Mouse (Mus musculus): Measurements from ENCODE around the gene Dck.

The Dck gene

GRCm38 (mm10) chr5:88791256-88792245 lies 26.8 kb downstream of the Dck start:
- DNase-seq, result peak; percentile 24 to 45

- DNase-seq, result no peak
Measured at GRCm38 (mm10) chr5:88793676-88794075, 28.9 kb downstream of the Dck start.

- DNase-seq, result no peak
Measured at GRCm38 (mm10) chr5:88795910-88796584, 31.3 kb downstream of the Dck start.

- DNase-seq, result no peak
Measured at GRCm38 (mm10) chr5:88796588-88796987, 31.8 kb downstream of the Dck start.

- no peak for DNase-seq
Measured at GRCm38 (mm10) chr5:88797121-88797520, 32.3 kb downstream of the Dck start.

GRCm38 (mm10) chr5:88805616-88806015 lies 40.8 kb downstream of the Dck start:
- no peak for DNase-seq

GRCm38 (mm10) chr5:88806278-88806677 lies 41.5 kb downstream of the Dck start:
- no peak for DNase-seq

- DNase-seq, result no peak
Measured at GRCm38 (mm10) chr5:88807342-88807741, 42.5 kb downstream of the Dck start.

GRCm38 (mm10) chr5:88813188-88813587 lies 48.4 kb downstream of the Dck start:
- no peak for DNase-seq

GRCm38 (mm10) chr5:88814552-88814951 lies 49.8 kb downstream of the Dck start:
- DNase-seq, result no peak

GRCm38 (mm10) chr5:88821542-88821941 lies 56.7 kb downstream of the Dck start:
- no peak for DNase-seq

GRCm38 (mm10) chr5:88824838-88825237 lies 60.0 kb downstream of the Dck start:
- no peak for DNase-seq

- no peak for DNase-seq
Measured at GRCm38 (mm10) chr5:88829835-88830571, 65.2 kb downstream of the Dck start.

GRCm38 (mm10) chr5:88830880-88831279 lies 66.1 kb downstream of the Dck start:
- DNase-seq, result no peak

- DNase-seq, result peak in 1 of 2 experiments; percentile 2
Measured at GRCm38 (mm10) chr5:88831935-88832334, 67.1 kb downstream of the Dck start.

All from lung, adult 18-20 months (tissue).